22 mouse cellular contexts compared by ENCODE assay signal in genomic region chr2:139041671-139042273, GRCm38 (mm10).
DNase-seq lines count a peak whose midpoint lies in the region; ATAC-seq and TF ChIP-seq lines count a peak whose summit lies in the region.
"Had no signal": no experiment of that assay in that cellular context is flagged by ENCODE, and none has a peak within 500 bp of the region (broad histone marks: within the 10 kb centered on the region; RNA-seq: fewer than 3 reads in every experiment).

No protein-coding gene starts in this region.

- no peak for TF ChIP-seq CTCF in lung, embryonic 14.5 days (IDR thresholded peaks at IDR 0.05; ENCODE audit: low read depth)
- TF ChIP-seq CTCF in lung, postnatal 0 days (IDR thresholded peaks at IDR 0.05), result no peak

- TF ChIP-seq EP300 in lung, postnatal 0 days (IDR thresholded peaks at IDR 0.05), result no peak

- no peaks in the 10 kb centered on the region for H3K36me3 ChIP-seq in lung, embryonic 14.5 days (ENCODE audit: insufficient read depth)
- H3K36me3 ChIP-seq in lung, postnatal 0 days (ENCODE audit: insufficient read depth, low read length), result no peaks in the 10 kb centered on the region
- H3K36me3 ChIP-seq in stomach, embryonic 16.5 days (ENCODE audit: control insufficient read depth, insufficient read depth, low read length), result no peaks in the 10 kb centered on the region
- H3K36me3 ChIP-seq: embryonic facial prominence, embryonic 12.5 days; embryonic facial prominence, embryonic 15.5 days; hindbrain, embryonic 12.5 days had no signal

- H3K4me1 ChIP-seq in lung, embryonic 14.5 days (ENCODE audit: insufficient read depth), result 0 out of 2 replicates have a peak, but pooled peaks cover 3% of the 10 kb centered on the region
- H3K4me1 ChIP-seq in lung, postnatal 0 days (ENCODE audit: insufficient read depth, low read depth, low read length), result no peaks in the 10 kb centered on the region
- H3K4me1 ChIP-seq in stomach, embryonic 16.5 days (ENCODE audit: control insufficient read depth, insufficient read depth, low read length), result no peaks in the 10 kb centered on the region
- H3K4me1 ChIP-seq: embryonic facial prominence, embryonic 12.5 days; embryonic facial prominence, embryonic 15.5 days; hindbrain, embryonic 12.5 days had no signal

- H3K27ac ChIP-seq in lung, embryonic 14.5 days (ENCODE audit: low read depth), result peak overlapping the region; percentile 82
- no peak overlapping the region for H3K27ac ChIP-seq in lung, postnatal 0 days (ENCODE audit: low read length)
- 0 out of 2 replicates have a peak overlapping the region, but pooled peaks have one; percentile 62 for H3K27ac ChIP-seq in stomach, embryonic 16.5 days (ENCODE audit: low read length)
- H3K27ac ChIP-seq: embryonic facial prominence, embryonic 12.5 days; embryonic facial prominence, embryonic 15.5 days; gastrocnemius, adult 2 months; hindbrain, embryonic 12.5 days had no signal

- WGBS in lung, embryonic 14.5 days, result 39% methylated on average over 3 of the region's 3 CpGs
- 46% methylated on average over 3 of the region's 3 CpGs for WGBS in lung, postnatal 0 days
- 57% methylated on average over 3 of the region's 3 CpGs for WGBS in stomach, embryonic 16.5 days

- H3K27me3 ChIP-seq in lung, embryonic 14.5 days (ENCODE audit: insufficient read depth, low read length), result no peaks in the 10 kb centered on the region
- H3K27me3 ChIP-seq in lung, postnatal 0 days (replicated peaks; ENCODE audit: insufficient read depth, low read length), result no peaks in the 10 kb centered on the region
- no peaks in the 10 kb centered on the region for H3K27me3 ChIP-seq in stomach, embryonic 16.5 days (ENCODE audit: control insufficient read depth, insufficient read depth, low read length)
- H3K27me3 ChIP-seq: embryonic facial prominence, embryonic 12.5 days; embryonic facial prominence, embryonic 15.5 days; hindbrain, embryonic 12.5 days had no signal

- no peak overlapping the region for H3K9ac ChIP-seq in lung, embryonic 14.5 days
- H3K9ac ChIP-seq in lung, postnatal 0 days (replicated peaks; ENCODE audit: low read depth), result no peak overlapping the region
- no peak overlapping the region for H3K9ac ChIP-seq in stomach, embryonic 16.5 days (ENCODE audit: low read length)
- H3K9ac ChIP-seq: embryonic facial prominence, embryonic 12.5 days; embryonic facial prominence, embryonic 15.5 days; forebrain, postnatal 0 days; hindbrain, embryonic 12.5 days had no signal

- no peaks in the 10 kb centered on the region for H3K9me3 ChIP-seq in lung, embryonic 14.5 days (ENCODE audit: low read depth, low read length)
- no peaks in the 10 kb centered on the region for H3K9me3 ChIP-seq in lung, postnatal 0 days (ENCODE audit: low read length)
- H3K9me3 ChIP-seq in stomach, embryonic 16.5 days (replicated peaks; ENCODE audit: control insufficient read depth, low read length), result no peaks in the 10 kb centered on the region
- H3K9me3 ChIP-seq: embryonic facial prominence, embryonic 12.5 days; embryonic facial prominence, embryonic 15.5 days; hindbrain, embryonic 12.5 days had no signal

- H3K4me2 ChIP-seq in lung, embryonic 14.5 days, result no peak overlapping the region
- no peak overlapping the region for H3K4me2 ChIP-seq in lung, postnatal 0 days (replicated peaks; ENCODE audit: low read depth, low read length)
- no peak overlapping the region for H3K4me2 ChIP-seq in stomach, embryonic 16.5 days (ENCODE audit: low read depth, low read length)
- H3K4me2 ChIP-seq: embryonic facial prominence, embryonic 12.5 days; embryonic facial prominence, embryonic 15.5 days; heart, embryonic 11.5 days; hindbrain, embryonic 12.5 days had no signal

- DNase-seq in lung, embryonic 14.5 days, result peak; percentile 87
- DNase-seq in lung, postnatal 36 days, result no peak
- peak; percentile 39 for DNase-seq in lung, postnatal 0 days (ENCODE audit: low spot score)
- no peak for DNase-seq in lung, postnatal 25 days (ENCODE audit: low spot score)
- no peak for DNase-seq in right cerebral cortex, postnatal 10 days (ENCODE audit: low spot score in 2 of 2)
- DNase-seq: adrenal gland, adult 2 months; adrenal gland, postnatal 14 days; cerebellum, adult 11 months; cerebellum, adult 2 months; cerebellum, adult 9-11 months; cerebellum, postnatal 25 days; forebrain, postnatal 0 days; gastrocnemius, adult 2 months; gastrocnemius, postnatal 14 days; heart, adult 11 months had no signal

- no peak overlapping the region for H3K4me3 ChIP-seq in lung, embryonic 14.5 days (ENCODE audit: low read depth, low read length)
- H3K4me3 ChIP-seq in lung, postnatal 0 days (ENCODE audit: low read depth, low read length), result no peak overlapping the region
- no peak overlapping the region for H3K4me3 ChIP-seq in stomach, embryonic 16.5 days (replicated peaks; ENCODE audit: low read length)
- H3K4me3 ChIP-seq: embryonic facial prominence, embryonic 12.5 days; embryonic facial prominence, embryonic 15.5 days; gastrocnemius, adult 2 months; hindbrain, embryonic 12.5 days had no signal

- ATAC-seq in lung, embryonic 14.5 days (ENCODE audit: insufficient read depth), result peak; percentile 80
- ATAC-seq in lung, postnatal 0 days, result no peak
- ATAC-seq in stomach, embryonic 16.5 days (ENCODE audit: insufficient read depth, low FRiP score), result no peak
- ATAC-seq: CD4-positive, CD25-positive, alpha-beta regulatory T cell, adult 4 months; forebrain, embryonic 14.5 days; forebrain, postnatal 0 days had no signal

Comparison
In these comparisons a context has a peak if more than half of its experiments do, and no peak if none do; other contexts are left out.
1. DNase-seq: peak in lung, embryonic 14.5 days (single experiment) and lung, postnatal 0 days (single experiment); none in lung, postnatal 36 days (single experiment), lung, postnatal 25 days (single experiment) and right cerebral cortex, postnatal 10 days (0 of 2).